Mouse (Mus musculus): ENCODE data around the gene Whamm. TPM values are rescaled to one million over a fixed set of nuclear protein-coding genes. Genes with fewer than 3 reads are reported as not detected.

Whamm gene
- 8.9 TPM for polyA plus RNA-seq (2014; fragmentation: Illumina TruSeq; extraction: RNeasy Lipid Tissue Mini Kit (QIAGEN cat#74804); ENCODE audit: low read depth, low replicate concordance)

GRCm38 (mm10) chr7:81571108-81571940, at the start of gene Whamm:
Gene Whamm, plus strand, starts transcription at chr7:81571266.

DNA sequence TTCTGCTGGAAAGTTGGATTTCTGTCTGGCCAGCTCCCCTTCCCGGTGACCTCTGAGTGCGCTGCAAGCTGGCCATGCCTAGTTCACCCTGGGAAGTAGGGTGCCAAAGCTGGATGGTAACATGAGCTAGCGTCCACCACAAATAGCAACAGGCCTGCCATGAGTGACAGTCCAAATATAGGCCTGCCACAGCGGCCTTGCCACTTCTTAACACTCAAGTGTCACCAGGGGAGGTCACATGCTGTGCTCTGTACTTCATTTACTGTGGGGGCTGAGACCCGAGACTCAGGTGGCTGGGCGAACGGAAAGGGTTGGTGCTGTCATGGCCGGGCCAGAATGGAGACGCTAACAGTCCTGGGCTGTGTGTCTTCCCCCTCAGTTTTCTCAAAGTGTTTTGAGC, 4.2 kb upstream of the Whamm start, which contains the start of gene Fsd2:
Gene Fsd2 (minus strand): TSS at position 53 of the 400 bp plus-strand sequence.

Other genes starting within 250 kb of the Whamm start
- 1,396 TPM for gene Rps17, start 226.0 kb upstream of the Whamm start, polyA plus RNA-seq (2014; fragmentation: Illumina TruSeq; extraction: RNeasy Lipid Tissue Mini Kit (QIAGEN cat#74804); ENCODE audit: low read depth, low replicate concordance)
- gene Cpeb1, start 115.8 kb upstream of the Whamm start, polyA plus RNA-seq (2014; fragmentation: Illumina TruSeq; extraction: RNeasy Lipid Tissue Mini Kit (QIAGEN cat#74804); ENCODE audit: low read depth, low replicate concordance), result 29.2 TPM
- gene Ap3b2, start 77.3 kb upstream of the Whamm start, polyA plus RNA-seq (2014; fragmentation: Illumina TruSeq; extraction: RNeasy Lipid Tissue Mini Kit (QIAGEN cat#74804); ENCODE audit: low read depth, low replicate concordance), result 0.18 TPM
- not detected for gene BC048679, start 73.0 kb upstream of the Whamm start, polyA plus RNA-seq (2014; fragmentation: Illumina TruSeq; extraction: RNeasy Lipid Tissue Mini Kit (QIAGEN cat#74804); ENCODE audit: low read depth, low replicate concordance)
- gene Fsd2, start 4.3 kb upstream of the Whamm start, polyA plus RNA-seq (2014; fragmentation: Illumina TruSeq; extraction: RNeasy Lipid Tissue Mini Kit (QIAGEN cat#74804); ENCODE audit: low read depth, low replicate concordance), result 169 TPM
- gene Homer2, start 136.3 kb downstream of the Whamm start, polyA plus RNA-seq (2014; fragmentation: Illumina TruSeq; extraction: RNeasy Lipid Tissue Mini Kit (QIAGEN cat#74804); ENCODE audit: low read depth, low replicate concordance), result 54.0 TPM
- 47.9 TPM for gene Ramac, start 191.7 kb downstream of the Whamm start, polyA plus RNA-seq (2014; fragmentation: Illumina TruSeq; extraction: RNeasy Lipid Tissue Mini Kit (QIAGEN cat#74804); ENCODE audit: low read depth, low replicate concordance)
- 34.3 TPM for gene 3110040N11Rik, start 218.2 kb downstream of the Whamm start, polyA plus RNA-seq (2014; fragmentation: Illumina TruSeq; extraction: RNeasy Lipid Tissue Mini Kit (QIAGEN cat#74804); ENCODE audit: low read depth, low replicate concordance)